Mouse (Mus musculus) heart, postnatal 36 days (tissue): ENCODE measurements around the gene Copg2. TPM values are rescaled to one million over a fixed set of nuclear protein-coding genes. Genes with fewer than 3 reads are reported as not detected.

Experiments used
- DNase-seq, 2 experiments: peaks; one replicate each; pipeline ENCODE4 v3.0.0; 2021 to 2022
- intact Hi-C: fragments of 180-260 bp; cut with DNase I; formaldehyde crosslinking; loops from one replicate; pipeline ENCODE4 v1.15.1; 2025
- microRNA-seq, 2 experiments: library from miRNA; unstranded; fragments of <30 nt; microRNA quantifications; one replicate each; pipeline ENCODE4 v1.2.0; 2021; ENCODE audit warnings: borderline number of aligned reads in 2 of 2
- total RNA-seq, 2 experiments: library from RNA; stranded (reverse); gene quantifications; 2 replicates each; pipeline ENCODE4 v1.2.3; 2021

Gene Copg2
- total RNA-seq, 2 experiments from 2014 or later, result 40.1 to 41.5 TPM

DNA sequence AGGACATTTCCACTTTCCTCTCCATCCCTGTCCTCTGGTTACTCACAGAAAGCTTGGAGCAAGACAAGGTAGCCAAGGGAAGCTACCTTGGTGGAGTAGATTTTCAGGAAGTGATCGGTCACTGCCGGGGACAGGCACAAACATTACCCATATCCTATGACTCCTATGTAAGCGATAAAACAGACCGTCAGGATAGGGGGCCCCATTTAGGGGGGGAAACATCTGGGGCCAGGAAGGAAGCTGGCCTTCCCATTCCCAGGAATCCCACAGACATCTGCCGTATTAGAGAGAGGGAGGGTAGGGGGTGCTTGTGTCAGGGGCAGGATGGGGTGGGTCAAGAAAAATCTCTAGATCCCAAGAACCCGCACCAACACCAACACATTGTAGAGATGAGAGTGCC lies 196.4 kb downstream of the Copg2 start:
- intact Hi-C loops, result no loop called here
- DNase-seq, result no peak

DNA sequence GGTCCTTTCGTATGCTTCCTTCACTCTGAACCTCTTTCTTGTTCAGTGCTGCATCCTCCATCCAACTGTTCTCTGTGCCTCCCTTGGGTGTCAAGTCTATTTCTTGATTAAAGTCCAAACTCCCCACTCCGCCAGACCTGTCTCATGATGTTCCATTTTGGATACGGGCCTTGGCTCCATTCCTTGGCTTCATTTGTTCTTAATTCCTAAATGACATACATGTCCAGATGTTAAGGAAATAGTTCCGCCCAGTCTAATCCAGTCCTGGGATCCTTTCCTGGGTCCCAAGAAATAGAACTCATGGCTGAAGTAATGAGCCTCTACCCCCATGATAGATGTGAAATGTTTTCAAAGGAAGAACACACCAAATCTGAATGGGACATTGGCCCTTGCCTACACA lies 198.6 kb downstream of the Copg2 start:
- intact Hi-C loops, result no loop called here
- no peak for DNase-seq

Small RNA genes within 50 kb of the gene (microRNA-seq; reads per million reads assigned to microRNA genes)
- 2,392 to 2,450 reads per million in 2 experiments for gene Mir335

Other genes with a start within 250 kb of the Copg2 start
- 1 to 10 TPM; 2.5 to 2.7 TPM for gene Cep41, start 203.0 kb downstream of the Copg2 start, total RNA-seq
- 10 to 100 TPM; 12.0 to 15.5 TPM for gene Mest, start 173.2 kb downstream of the Copg2 start, total RNA-seq
- not detected for gene Tsga13, start 18.8 kb upstream of the Copg2 start, total RNA-seq
- under 1 TPM; 0.17 to 0.22 TPM for gene Klf14, start 62.3 kb upstream of the Copg2 start, total RNA-seq